Mouse (Mus musculus) liver, embryonic 15.5 days (tissue): ENCODE measurements around the gene Gm14685. TPM values are rescaled to one million over a fixed set of nuclear protein-coding genes. Genes with fewer than 3 reads are reported as not detected.

Source experiments
- polyA plus RNA-seq: library from polyadenylated mRNA; unstranded; fragments of >200 nt; fragmentation: Nextera tagmentation; extraction: Ambion mirVana; gene quantifications from 2 replicates; pipeline ENCODE4 v1.2.1, GENCODE M21; 2015

Gm14685 gene
- polyA plus RNA-seq, 1 experiment from 2014 or later = 0.17 TPM

Other genes with a start within 250 kb of the Gm14685 start
- gene Cetn2, start 198.6 kb upstream of the Gm14685 start, polyA plus RNA-seq = 21.0 and 25.5 TPM in 2 replicates
- gene Nsdhl, start 198.5 kb upstream of the Gm14685 start, polyA plus RNA-seq = 26.1 and 26.7 TPM in 2 replicates
- 1.2 TPM in 2 replicates for gene Zfp185, start 129.7 kb upstream of the Gm14685 start, polyA plus RNA-seq
- gene Pnma5, start 79.9 kb upstream of the Gm14685 start, polyA plus RNA-seq = 0.06 TPM in 1 of 2 replicates, not detected in the other
- not detected in 2 replicates for gene Pnma3, start 52.3 kb upstream of the Gm14685 start, polyA plus RNA-seq
- gene Xlr4a, start 34.6 kb upstream of the Gm14685 start, polyA plus RNA-seq = 0.68 and 1.4 TPM in 2 replicates
- gene Xlr3a, start 20.0 kb upstream of the Gm14685 start, polyA plus RNA-seq = 2.4 and 3.2 TPM in 2 replicates
- not detected in 2 replicates for gene Xlr5b, start 31.7 kb downstream of the Gm14685 start, polyA plus RNA-seq
- gene DXBay18, start 32.4 kb downstream of the Gm14685 start, polyA plus RNA-seq = 0.12 and 0.28 TPM in 2 replicates
- not detected in 2 replicates for gene Spin2d, start 59.9 kb downstream of the Gm14685 start, polyA plus RNA-seq
- gene Xlr3b, start 75.2 kb downstream of the Gm14685 start, polyA plus RNA-seq = 2.1 and 2.2 TPM in 2 replicates
- gene Xlr4b, start 97.3 kb downstream of the Gm14685 start, polyA plus RNA-seq = 1.4 and 1.7 TPM in 2 replicates
- 3.2 and 3.5 TPM in 2 replicates for gene F8a, start 111.2 kb downstream of the Gm14685 start, polyA plus RNA-seq
- gene Xlr4c, start 126.1 kb downstream of the Gm14685 start, polyA plus RNA-seq = 0.26 and 0.71 TPM in 2 replicates
- 0.08 TPM in 1 of 2 replicates, not detected in the other for gene Xlr3c, start 148.3 kb downstream of the Gm14685 start, polyA plus RNA-seq
- not detected in 2 replicates for gene Xlr5a, start 175.9 kb downstream of the Gm14685 start, polyA plus RNA-seq
- gene Xlr5c, start 175.9 kb downstream of the Gm14685 start, polyA plus RNA-seq = not detected in 2 replicates
- not detected in 2 replicates for gene Gm45015, start 219.8 kb downstream of the Gm14685 start, polyA plus RNA-seq
- 2.2 and 2.5 TPM in 2 replicates for gene Zfp275, start 225.6 kb downstream of the Gm14685 start, polyA plus RNA-seq